Mouse (Mus musculus): ENCODE measurements around the gene Taar9.
"Not testable (repeated sequence)": the region's sequence is repeated elsewhere in the genome, so short reads cannot be mapped to it uniquely, and the experiment has no call there.

Gene Taar9

GRCm38 (mm10) chr10:24109434-24109833, at the start of gene Taar9:
TSS of gene Taar9 (minus strand) at chr10:24109534.
- not testable (repeated sequence) for DNase-seq (ENCODE audit: low read depth)

GRCm38 (mm10) chr10:24158470-24159254, 49.3 kb upstream of the Taar9 start:
- DNase-seq (ENCODE audit: low read depth), result no peak

- no peak for DNase-seq (ENCODE audit: low read depth)
Observed at GRCm38 (mm10) chr10:24150086-24150485, 40.8 kb upstream of the Taar9 start.

- DNase-seq (ENCODE audit: low read depth), result peak; percentile 92
Observed at GRCm38 (mm10) chr10:24149135-24149781, 39.9 kb upstream of the Taar9 start, which contains the start of gene Stx7. TSS of gene Stx7 (plus strand) at chr10:24149302.

GRCm38 (mm10) chr10:24142735-24143134, 33.4 kb upstream of the Taar9 start:
- DNase-seq (ENCODE audit: low read depth), result no peak

- DNase-seq (ENCODE audit: low read depth), result no peak
Observed at GRCm38 (mm10) chr10:24138623-24139261, 29.4 kb upstream of the Taar9 start.

GRCm38 (mm10) chr10:24134071-24134645, 24.8 kb upstream of the Taar9 start:
- no peak for DNase-seq (ENCODE audit: low read depth)

- no peak for DNase-seq (ENCODE audit: low read depth)
Observed at GRCm38 (mm10) chr10:24133132-24133531, 23.8 kb upstream of the Taar9 start.

- no peak for DNase-seq (ENCODE audit: low read depth)
Observed at GRCm38 (mm10) chr10:24132273-24132672, 22.9 kb upstream of the Taar9 start.

GRCm38 (mm10) chr10:24131451-24132262, 22.3 kb upstream of the Taar9 start:
- peak; percentile 79 for DNase-seq (ENCODE audit: low read depth)

- peak; percentile 39 for DNase-seq (ENCODE audit: low read depth)
Observed at GRCm38 (mm10) chr10:24111116-24111778, 1.9 kb upstream of the Taar9 start.

- DNase-seq (ENCODE audit: low read depth), result no peak
Observed at GRCm38 (mm10) chr10:24108236-24108635, 1.1 kb downstream of the Taar9 start.

GRCm38 (mm10) chr10:24107747-24108146, 1.6 kb downstream of the Taar9 start:
- DNase-seq (ENCODE audit: low read depth), result no peak

GRCm38 (mm10) chr10:24103299-24103698, 6.0 kb downstream of the Taar9 start:
- DNase-seq (ENCODE audit: low read depth), result not testable (repeated sequence)

- DNase-seq (ENCODE audit: low read depth), result not testable (repeated sequence)
Observed at GRCm38 (mm10) chr10:24101812-24102211, 7.5 kb downstream of the Taar9 start, which contains the start of gene Taar8c. TSS of gene Taar8c (minus strand) at chr10:24101912.

GRCm38 (mm10) chr10:24097010-24097409, 12.3 kb downstream of the Taar9 start:
- DNase-seq (ENCODE audit: low read depth), result not testable (repeated sequence)

- no peak for DNase-seq (ENCODE audit: low read depth)
Observed at GRCm38 (mm10) chr10:24092194-24092593, 17.1 kb downstream of the Taar9 start, which contains the start of gene Taar8b. TSS of gene Taar8b (minus strand) at chr10:24092294.

- DNase-seq (ENCODE audit: low read depth), result no peak
Observed at GRCm38 (mm10) chr10:24087168-24087567, 22.2 kb downstream of the Taar9 start.

- no peak for DNase-seq (ENCODE audit: low read depth)
Observed at GRCm38 (mm10) chr10:24086555-24086954, 22.8 kb downstream of the Taar9 start.

- DNase-seq (ENCODE audit: low read depth), result no peak
Observed at GRCm38 (mm10) chr10:24085936-24086335, 23.4 kb downstream of the Taar9 start.

GRCm38 (mm10) chr10:24080166-24080565, 29.2 kb downstream of the Taar9 start:
- no peak for DNase-seq (ENCODE audit: low read depth)
